Mouse (Mus musculus): ENCODE measurements around the gene Rnaseh1.

Rnaseh1 gene

GRCm38 (mm10) chr12:28666734-28667133 lies 17.3 kb downstream of the Rnaseh1 start:
- DNase-seq (ENCODE audit: inconsistent age in 2 of 2, low spot score in 1 of 2): no peak

DNA sequence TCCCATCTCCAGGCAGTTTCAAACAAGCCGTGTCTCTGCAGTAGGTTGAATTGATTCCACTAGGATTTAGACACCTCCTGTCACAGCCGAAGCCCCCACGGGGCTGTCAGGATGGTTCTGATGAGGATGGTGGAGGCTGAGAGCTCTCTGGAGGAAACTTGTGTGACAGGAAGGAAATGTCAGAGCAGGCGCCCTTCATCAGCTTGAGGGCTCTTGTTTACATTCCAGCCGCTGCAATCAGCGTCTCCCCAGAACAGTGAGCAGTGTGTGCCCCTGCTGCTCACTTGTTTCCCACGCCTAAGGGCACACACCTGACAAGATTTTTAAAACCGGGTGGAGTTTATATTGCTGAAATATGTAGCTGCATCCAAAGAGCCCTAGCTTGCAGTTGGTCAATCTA lies 17.9 kb downstream of the Rnaseh1 start:
- DNase-seq (ENCODE audit: inconsistent age in 2 of 2, low spot score in 1 of 2): no peak

GRCm38 (mm10) chr12:28674038-28674720 lies 24.8 kb downstream of the Rnaseh1 start:
- DNase-seq (ENCODE audit: inconsistent age in 2 of 2, low spot score in 1 of 2): no peak

DNA sequence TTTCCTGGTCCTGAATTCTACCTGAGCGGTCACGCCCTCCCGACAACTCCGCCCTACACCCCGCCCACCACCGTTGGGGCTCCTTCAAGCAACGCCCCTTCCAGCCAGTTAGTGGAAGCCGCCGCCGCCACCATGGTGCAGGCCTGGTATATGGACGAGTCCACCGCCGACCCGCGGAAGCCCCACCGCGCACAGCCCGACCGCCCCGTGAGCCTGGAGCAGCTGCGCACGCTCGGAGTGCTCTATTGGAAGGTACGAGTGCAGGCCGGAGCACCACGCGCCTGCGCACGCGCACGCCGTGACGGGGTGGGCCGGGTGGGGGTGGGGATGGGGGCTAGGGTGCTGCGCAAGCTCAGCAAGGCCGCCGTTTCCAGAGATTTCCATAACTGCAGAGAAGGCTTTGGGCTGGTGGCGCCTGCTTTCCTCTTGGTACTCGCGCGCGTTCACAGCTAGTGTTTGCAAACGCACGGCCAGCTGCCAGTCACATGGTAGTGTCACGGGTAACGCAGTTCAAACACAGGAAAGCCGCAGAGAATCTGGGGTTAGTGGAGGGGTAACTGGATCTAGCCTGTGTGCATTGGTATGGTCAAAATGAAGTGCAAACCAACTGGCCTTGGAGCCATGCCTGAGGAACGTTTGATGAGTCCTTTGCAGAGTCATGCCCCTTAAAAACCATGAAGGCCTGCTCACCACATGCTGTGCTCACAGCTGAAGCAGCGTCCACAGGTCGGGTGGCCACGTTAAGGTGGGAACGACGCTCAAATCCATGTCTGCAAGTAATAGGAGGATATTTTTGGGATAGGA lies 25.9 kb downstream of the Rnaseh1 start, which contains the start of gene Adi1:
Gene Adi1 (plus strand): TSS at position 111 of the 804 bp plus-strand sequence.
- DNase-seq (ENCODE audit: inconsistent age in 2 of 2, low spot score in 1 of 2): peak; percentile 88 to 96

DNA sequence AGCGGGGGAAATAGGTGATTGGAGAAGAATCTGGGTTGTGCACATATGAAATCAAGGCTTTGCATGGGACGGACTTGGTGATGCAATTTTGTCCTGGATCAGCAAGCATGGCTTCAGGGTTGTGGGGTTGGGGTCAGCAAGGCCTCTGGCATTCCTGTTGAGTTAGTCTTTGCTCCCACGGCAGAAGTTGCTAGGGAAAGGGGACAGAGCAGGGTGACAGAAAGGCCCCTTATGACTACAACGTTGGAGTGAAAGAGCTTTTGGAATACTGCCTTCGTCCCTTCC lies 26.5 kb downstream of the Rnaseh1 start:
- no peak for DNase-seq (ENCODE audit: inconsistent age in 2 of 2, low spot score in 1 of 2)

DNA sequence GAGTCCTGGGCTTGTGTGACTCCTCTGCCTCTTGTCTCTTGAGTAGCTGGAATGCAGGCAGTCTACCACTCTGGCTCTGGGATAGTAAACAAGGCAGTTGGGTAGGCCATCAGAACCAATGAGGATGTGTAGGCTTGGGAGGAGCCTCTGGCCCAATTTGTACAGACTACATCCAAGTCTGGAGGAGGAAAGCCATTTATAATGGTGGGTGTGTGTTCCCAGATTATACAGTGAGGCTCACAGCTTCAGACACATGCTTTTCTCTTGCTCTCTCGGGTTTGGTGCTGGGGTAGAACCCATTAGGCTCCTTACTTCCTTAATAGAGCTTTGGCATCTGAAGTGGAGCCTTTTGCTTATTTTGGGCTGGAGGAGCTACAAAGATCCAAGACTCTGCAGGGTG lies 35.3 kb downstream of the Rnaseh1 start:
- no peak for DNase-seq (ENCODE audit: inconsistent age in 2 of 2, low spot score in 1 of 2)

DNA sequence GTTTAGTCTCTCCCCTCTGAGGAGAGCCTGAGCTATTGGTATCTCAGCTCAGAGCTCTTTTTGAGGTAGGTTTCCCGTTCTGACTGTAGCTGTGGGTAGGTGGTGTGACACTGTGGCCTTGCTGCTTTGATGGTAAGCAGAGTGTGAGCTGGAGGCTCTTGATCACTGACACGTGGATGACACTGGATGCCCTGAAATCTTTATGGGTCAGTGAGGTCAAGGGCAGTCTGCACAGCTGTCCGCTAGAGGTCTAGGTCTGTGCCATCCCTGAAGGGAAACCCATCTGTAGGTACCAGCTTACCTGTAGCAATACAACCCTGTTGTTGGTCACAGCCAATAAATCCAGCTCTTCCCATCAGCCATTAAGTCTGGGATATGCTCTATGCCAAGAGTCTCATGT lies 36.4 kb downstream of the Rnaseh1 start:
- DNase-seq (ENCODE audit: inconsistent age in 2 of 2, low spot score in 1 of 2): no peak

- no peak for DNase-seq (ENCODE audit: inconsistent age in 2 of 2, low spot score in 1 of 2)
These were observed 36.9 kb downstream of the Rnaseh1 start for GRCm38 (mm10) chr12:28686199-28686879.

GRCm38 (mm10) chr12:28688996-28689395 lies 39.6 kb downstream of the Rnaseh1 start:
- DNase-seq (ENCODE audit: inconsistent age in 2 of 2, low spot score in 1 of 2): no peak

GRCm38 (mm10) chr12:28690730-28691129 lies 41.3 kb downstream of the Rnaseh1 start:
- DNase-seq (ENCODE audit: inconsistent age in 2 of 2, low spot score in 1 of 2): no peak

DNA sequence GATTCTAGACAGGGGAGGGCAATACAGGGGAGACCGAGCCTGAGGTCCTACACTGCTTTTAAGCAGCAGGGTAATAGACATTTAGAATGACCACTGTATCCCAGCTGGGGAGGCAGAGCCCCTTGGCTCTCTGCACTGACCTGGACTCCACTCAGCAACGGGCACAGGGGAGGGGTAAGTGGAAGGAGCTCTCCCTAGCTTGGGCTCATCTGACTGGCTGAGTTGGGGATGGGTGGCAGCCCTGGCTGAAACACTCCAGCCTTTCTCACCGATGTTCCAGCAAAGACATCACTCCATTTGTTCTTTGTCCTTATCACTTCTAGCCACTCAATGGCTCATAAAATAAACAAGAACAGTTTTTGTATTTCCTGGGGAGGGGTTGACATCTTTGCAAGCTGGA lies 44.3 kb downstream of the Rnaseh1 start:
- DNase-seq (ENCODE audit: inconsistent age in 2 of 2, low spot score in 1 of 2): no peak

- DNase-seq (ENCODE audit: inconsistent age in 2 of 2, low spot score in 1 of 2): peak; percentile 43 to 57
These were observed 44.8 kb downstream of the Rnaseh1 start for GRCm38 (mm10) chr12:28694231-28694630.

- DNase-seq (ENCODE audit: inconsistent age in 2 of 2, low spot score in 1 of 2): no peak
These were observed 45.4 kb downstream of the Rnaseh1 start for GRCm38 (mm10) chr12:28694776-28695175.

GRCm38 (mm10) chr12:28697821-28698595 lies 48.6 kb downstream of the Rnaseh1 start:
- DNase-seq (ENCODE audit: inconsistent age in 2 of 2, low spot score in 1 of 2): no peak

GRCm38 (mm10) chr12:28699086-28699485 lies 49.7 kb downstream of the Rnaseh1 start:
- DNase-seq (ENCODE audit: inconsistent age in 2 of 2, low spot score in 1 of 2): peak in 1 of 2 experiments; percentile 60

- DNase-seq (ENCODE audit: inconsistent age in 2 of 2, low spot score in 1 of 2): peak; percentile 64 to 90
These were observed 50.3 kb downstream of the Rnaseh1 start for GRCm38 (mm10) chr12:28699656-28700055.

DNA sequence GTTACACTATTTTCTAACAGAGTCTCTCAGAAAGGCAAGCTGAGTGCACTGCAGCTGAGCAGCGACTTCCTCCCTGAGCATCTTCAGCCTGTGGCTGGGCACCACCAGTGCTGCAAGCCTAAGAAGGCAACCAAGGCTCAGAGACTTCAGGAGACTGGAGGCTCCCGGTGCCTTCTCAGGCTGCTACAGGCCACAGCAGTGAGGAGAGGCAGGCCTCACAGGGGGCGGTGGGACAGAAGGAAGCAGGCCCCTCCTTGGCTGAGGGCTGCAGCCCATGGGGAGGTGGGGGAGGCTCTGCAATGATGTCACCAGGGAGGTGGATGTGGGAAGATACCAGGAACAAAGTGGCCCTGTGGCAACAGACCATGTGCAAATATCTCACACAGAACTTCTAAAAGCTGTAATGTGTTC lies 50.7 kb downstream of the Rnaseh1 start:
- DNase-seq (ENCODE audit: inconsistent age in 2 of 2, low spot score in 1 of 2): peak in 1 of 2 experiments; percentile 33

- peak; percentile 84 to 88 for DNase-seq (ENCODE audit: inconsistent age in 2 of 2, low spot score in 1 of 2)
These were observed 51.2 kb downstream of the Rnaseh1 start for GRCm38 (mm10) chr12:28700561-28701025.

- no peak for DNase-seq (ENCODE audit: inconsistent age in 2 of 2, low spot score in 1 of 2)
These were observed 51.9 kb downstream of the Rnaseh1 start for GRCm38 (mm10) chr12:28701302-28701701.

- DNase-seq (ENCODE audit: inconsistent age in 2 of 2, low spot score in 1 of 2): peak; percentile 64 to 75
These were observed 55.0 kb downstream of the Rnaseh1 start for GRCm38 (mm10) chr12:28704381-28704780.

- no peak for DNase-seq (ENCODE audit: inconsistent age in 2 of 2, low spot score in 1 of 2)
These were observed 55.8 kb downstream of the Rnaseh1 start for GRCm38 (mm10) chr12:28705204-28705603.
